24 mouse cellular contexts compared by ENCODE assay signal in genomic region chr16:77017931-77018330, GRCm38 (mm10). TPM values are rescaled to one million over a fixed set of nuclear protein-coding genes. Genes with fewer than 3 reads are reported as not detected.
DNase-seq lines count a peak whose midpoint lies in the region; ATAC-seq and TF ChIP-seq lines count a peak whose summit lies in the region.
"Had no signal": no experiment of that assay in that cellular context is flagged by ENCODE, and none has a peak within 500 bp of the region (broad histone marks: within the 10 kb centered on the region; RNA-seq: fewer than 3 reads in every experiment).

No protein-coding gene starts in this region.

- DNase-seq in heart, adult 11 months: peak; percentile 90
- DNase-seq in heart, postnatal 25 days (ENCODE audit: low spot score): no peak
- DNase-seq in liver, embryonic 11.5 days (ENCODE audit: low spot score): no peak
- no peak for DNase-seq in thymus, postnatal 10 days (ENCODE audit: low spot score in 2 of 2)
- DNase-seq: adrenal gland, postnatal 25 days; cerebellum, postnatal 14 days; gastrocnemius, postnatal 25 days; heart, postnatal 4 days; kidney, postnatal 4 days; lung, postnatal 36 days; right cerebral cortex, postnatal 14 days; spleen, adult 18-20 months had no signal

- no peak for ATAC-seq in intestine, embryonic 16.5 days
- no peak for ATAC-seq in intestine, postnatal 0 days
- no peak for ATAC-seq in liver, embryonic 11.5 days (replicated peaks; ENCODE audit: low FRiP score)
- ATAC-seq in liver, embryonic 15.5 days (ENCODE audit: insufficient read depth): no peak
- ATAC-seq: forebrain, embryonic 15.5 days; hindbrain, embryonic 16.5 days; intestine, embryonic 15.5 days; midbrain, embryonic 15.5 days had no signal

- no peaks in the 10 kb centered on the region for H3K9me3 ChIP-seq in intestine, embryonic 16.5 days (ENCODE audit: control insufficient read depth, low read length)
- no peaks in the 10 kb centered on the region for H3K9me3 ChIP-seq in intestine, postnatal 0 days (ENCODE audit: control insufficient read depth)
- H3K9me3 ChIP-seq in liver, embryonic 11.5 days (ENCODE audit: control insufficient read depth, low read length): no peaks in the 10 kb centered on the region
- no peaks in the 10 kb centered on the region for H3K9me3 ChIP-seq in liver, embryonic 15.5 days (replicated peaks)
- H3K9me3 ChIP-seq: forebrain, embryonic 15.5 days; heart, embryonic 10.5 days; intestine, embryonic 15.5 days; kidney, embryonic 15.5 days; limb, embryonic 13.5 days; lung, embryonic 15.5 days; midbrain, embryonic 15.5 days; neural tube, embryonic 12.5 days had no signal

- TF ChIP-seq CTCF in intestine, postnatal 0 days (IDR thresholded peaks at IDR 0.05; ENCODE audit: low read depth): no peak

- no peak overlapping the region for H3K4me2 ChIP-seq in intestine, embryonic 16.5 days (ENCODE audit: low read depth, low read length)
- no peak overlapping the region for H3K4me2 ChIP-seq in intestine, postnatal 0 days (replicated peaks; ENCODE audit: low read depth)
- H3K4me2 ChIP-seq in liver, embryonic 11.5 days: peak overlapping the region; percentile 14
- peak overlapping the region; percentile 40 for H3K4me2 ChIP-seq in liver, embryonic 15.5 days
- H3K4me2 ChIP-seq: forebrain, embryonic 15.5 days; intestine, embryonic 15.5 days; kidney, embryonic 15.5 days; limb, embryonic 13.5 days; lung, embryonic 15.5 days; midbrain, embryonic 15.5 days; neural tube, embryonic 12.5 days had no signal

- no peaks in the 10 kb centered on the region for H3K36me3 ChIP-seq in intestine, embryonic 16.5 days (ENCODE audit: control insufficient read depth, insufficient read depth, low read length)
- no peaks in the 10 kb centered on the region for H3K36me3 ChIP-seq in intestine, postnatal 0 days (ENCODE audit: control insufficient read depth, insufficient read depth)
- H3K36me3 ChIP-seq in liver, embryonic 11.5 days (ENCODE audit: control insufficient read depth, insufficient read depth, low read length): no peaks in the 10 kb centered on the region
- H3K36me3 ChIP-seq in liver, embryonic 15.5 days (replicated peaks): peaks cover 7% of the 10 kb centered on the region
- H3K36me3 ChIP-seq: forebrain, embryonic 15.5 days; heart, embryonic 10.5 days; intestine, embryonic 15.5 days; kidney, embryonic 15.5 days; limb, embryonic 13.5 days; lung, embryonic 15.5 days; midbrain, embryonic 15.5 days; neural tube, embryonic 12.5 days had no signal

- H3K27ac ChIP-seq in intestine, embryonic 16.5 days (ENCODE audit: low read length): no peak overlapping the region
- H3K27ac ChIP-seq in intestine, postnatal 0 days (ENCODE audit: low read depth, low read length): no peak overlapping the region
- H3K27ac ChIP-seq in liver, embryonic 11.5 days (ENCODE audit: low read depth, low read length): no peak overlapping the region
- H3K27ac ChIP-seq in liver, embryonic 15.5 days (replicated peaks): peak overlapping the region; percentile 51; the same call in 1 of the 2 replicates
- H3K27ac ChIP-seq: forebrain, embryonic 15.5 days; heart, embryonic 10.5 days; intestine, embryonic 15.5 days; kidney, embryonic 15.5 days; limb, embryonic 13.5 days; lung, embryonic 15.5 days; midbrain, embryonic 15.5 days; neural tube, embryonic 12.5 days had no signal

- 78% methylated on average over 7 of the region's 7 CpGs for WGBS in intestine, embryonic 16.5 days
- WGBS in intestine, postnatal 0 days: 77% methylated on average over 7 of the region's 7 CpGs
- WGBS in liver, embryonic 11.5 days: 72% methylated on average over 7 of the region's 7 CpGs
- 70% methylated on average over 7 of the region's 7 CpGs for WGBS in liver, embryonic 15.5 days (ENCODE audit: insufficient replicate concordance)

- H3K9ac ChIP-seq in intestine, embryonic 16.5 days (ENCODE audit: low read depth, low read length): 0 out of 2 replicates have a peak overlapping the region, but pooled peaks have one; percentile 14
- no peak overlapping the region for H3K9ac ChIP-seq in intestine, postnatal 0 days (ENCODE audit: low read depth, low read length)
- no peak overlapping the region for H3K9ac ChIP-seq in liver, embryonic 11.5 days (ENCODE audit: low read depth, low read length)
- H3K9ac ChIP-seq in liver, embryonic 15.5 days: 0 out of 2 replicates have a peak overlapping the region, but pooled peaks have one; percentile 16
- H3K9ac ChIP-seq: forebrain, embryonic 15.5 days; intestine, embryonic 15.5 days; kidney, embryonic 15.5 days; limb, embryonic 13.5 days; lung, embryonic 15.5 days; midbrain, embryonic 15.5 days; neural tube, embryonic 12.5 days had no signal

- intact Hi-C loops in heart, postnatal 25 days (cut with DNase I): loop anchor here (5.0 to 10.0 kb wide), 3 partner anchors 44 to 643 kb away; partner anchors contain the start of gene Nrip1

- no peak overlapping the region for H3K4me3 ChIP-seq in intestine, embryonic 16.5 days (ENCODE audit: low read length)
- no peak overlapping the region for H3K4me3 ChIP-seq in intestine, postnatal 0 days (ENCODE audit: low read depth, low read length)
- H3K4me3 ChIP-seq in liver, embryonic 11.5 days (ENCODE audit: low read depth, low read length): no peak overlapping the region
- H3K4me3 ChIP-seq in liver, embryonic 15.5 days (replicated peaks): peak overlapping the region; percentile 5; the same call in 1 of the 2 replicates
- H3K4me3 ChIP-seq: forebrain, embryonic 15.5 days; heart, embryonic 10.5 days; intestine, embryonic 15.5 days; kidney, embryonic 15.5 days; limb, embryonic 13.5 days; lung, embryonic 15.5 days; midbrain, embryonic 15.5 days; neural tube, embryonic 12.5 days had no signal

- H3K4me1 ChIP-seq in intestine, embryonic 16.5 days (ENCODE audit: control insufficient read depth, insufficient read depth, low read length): peaks cover 7% of the 10 kb centered on the region
- H3K4me1 ChIP-seq in intestine, postnatal 0 days (replicated peaks; ENCODE audit: control insufficient read depth, insufficient read depth, low read length): no peaks in the 10 kb centered on the region; the same call in 1 of the 2 replicates
- H3K4me1 ChIP-seq in liver, embryonic 11.5 days (replicated peaks; ENCODE audit: control insufficient read depth, insufficient read depth, low read length): peaks cover 27% of the 10 kb centered on the region
- peaks cover 54% of the 10 kb centered on the region for H3K4me1 ChIP-seq in liver, embryonic 15.5 days (replicated peaks)

- no peaks in the 10 kb centered on the region for H3K27me3 ChIP-seq in intestine, embryonic 16.5 days (replicated peaks; ENCODE audit: control insufficient read depth, insufficient read depth, low read length)
- no peaks in the 10 kb centered on the region for H3K27me3 ChIP-seq in intestine, postnatal 0 days (replicated peaks; ENCODE audit: control insufficient read depth, insufficient read depth, low read length)
- H3K27me3 ChIP-seq in liver, embryonic 11.5 days (replicated peaks; ENCODE audit: control insufficient read depth, insufficient read depth, low read length): no peaks in the 10 kb centered on the region
- H3K27me3 ChIP-seq in liver, embryonic 15.5 days: no peaks in the 10 kb centered on the region
- H3K27me3 ChIP-seq: forebrain, embryonic 15.5 days; intestine, embryonic 15.5 days; kidney, embryonic 15.5 days; limb, embryonic 13.5 days; lung, embryonic 15.5 days; midbrain, embryonic 15.5 days; neural tube, embryonic 12.5 days had no signal

RNA-seq across cellular contexts. Expression of gene Usp25, which starts 4.4 kb away (rescaled TPM):
- 10 to 100 TPM; 78.2 to 83.5 TPM for total RNA-seq in heart, postnatal 25 days (2021)
- polyA plus RNA-seq in intestine, embryonic 16.5 days (2015; fragmentation: Nextera tagmentation; extraction: Ambion mirVana): 4.1 and 9.6 TPM in 2 replicates
- polyA plus RNA-seq in intestine, postnatal 0 days (2015; fragmentation: Nextera tagmentation; extraction: Ambion mirVana): 16.4 and 17.9 TPM in 2 replicates
- 49.1 and 57.4 TPM in 2 replicates for polyA plus RNA-seq in liver, embryonic 11.5 days (2014; fragmentation: Nextera tagmentation; extraction: Ambion mirVana)
- 39.5 and 41.4 TPM in 2 replicates for polyA plus RNA-seq in liver, embryonic 15.5 days (2015; fragmentation: Nextera tagmentation; extraction: Ambion mirVana)

Comparison
In these comparisons a context has a peak if more than half of its experiments do, and no peak if none do; other contexts are left out.
1. H3K9ac ChIP-seq: peak in intestine, embryonic 16.5 days (single experiment) and liver, embryonic 15.5 days (single experiment); none in intestine, postnatal 0 days (single experiment) and liver, embryonic 11.5 days (single experiment).
2. H3K4me2 ChIP-seq: peak in liver, embryonic 11.5 days (single experiment) and liver, embryonic 15.5 days (single experiment); none in intestine, embryonic 16.5 days (single experiment) and intestine, postnatal 0 days (single experiment).